Mouse (Mus musculus) CD4-positive, CD25-positive, alpha-beta regulatory T cell, adult 4 months (primary cell): Measurements from ENCODE around the gene 4930426L09Rik. TPM values are rescaled to one million over a fixed set of nuclear protein-coding genes. Genes with fewer than 3 reads are reported as not detected.

Source experiments
- ATAC-seq: one replicate; pipeline ENCODE4 v1.8.0; 2017
- polyA plus RNA-seq, 2 experiments: library from polyadenylated mRNA; unstranded; fragments of 100-300 nt; shearing (Covaris generic); gene quantifications; one replicate each; pipeline ENCODE4 v1.2.1; 2017

4930426L09Rik gene
- polyA plus RNA-seq, 2 experiments from 2014 or later, result 0.30 to 0.57 TPM

- ATAC-seq, result no peak
Observed at GRCm38 (mm10) chr2:19016839-19017238, 18.7 kb downstream of the 4930426L09Rik start.

DNA sequence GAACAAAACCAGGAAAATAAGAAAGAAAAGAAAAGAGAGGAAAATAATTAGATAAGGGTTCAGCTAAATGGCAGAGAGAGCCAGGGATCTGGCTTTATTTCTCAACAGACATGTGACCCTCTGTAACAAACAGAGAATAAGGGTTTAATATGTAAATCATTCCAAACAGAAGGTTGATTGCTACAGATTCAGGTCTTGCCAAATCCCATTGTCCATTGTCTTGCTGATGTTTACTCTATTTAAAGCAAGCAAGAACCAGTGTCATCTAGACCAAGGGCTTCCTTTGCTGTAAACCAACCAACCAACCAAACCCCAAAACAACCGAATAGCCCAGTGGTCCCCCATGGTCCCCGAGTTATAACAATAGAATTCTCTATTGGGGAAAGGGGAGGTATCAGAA lies 19.9 kb downstream of the 4930426L09Rik start:
- no peak for ATAC-seq

- no peak for ATAC-seq
Observed at GRCm38 (mm10) chr2:19024807-19025206, 26.7 kb downstream of the 4930426L09Rik start.

GRCm38 (mm10) chr2:19037430-19037829 lies 39.3 kb downstream of the 4930426L09Rik start:
- ATAC-seq, result no peak

DNA sequence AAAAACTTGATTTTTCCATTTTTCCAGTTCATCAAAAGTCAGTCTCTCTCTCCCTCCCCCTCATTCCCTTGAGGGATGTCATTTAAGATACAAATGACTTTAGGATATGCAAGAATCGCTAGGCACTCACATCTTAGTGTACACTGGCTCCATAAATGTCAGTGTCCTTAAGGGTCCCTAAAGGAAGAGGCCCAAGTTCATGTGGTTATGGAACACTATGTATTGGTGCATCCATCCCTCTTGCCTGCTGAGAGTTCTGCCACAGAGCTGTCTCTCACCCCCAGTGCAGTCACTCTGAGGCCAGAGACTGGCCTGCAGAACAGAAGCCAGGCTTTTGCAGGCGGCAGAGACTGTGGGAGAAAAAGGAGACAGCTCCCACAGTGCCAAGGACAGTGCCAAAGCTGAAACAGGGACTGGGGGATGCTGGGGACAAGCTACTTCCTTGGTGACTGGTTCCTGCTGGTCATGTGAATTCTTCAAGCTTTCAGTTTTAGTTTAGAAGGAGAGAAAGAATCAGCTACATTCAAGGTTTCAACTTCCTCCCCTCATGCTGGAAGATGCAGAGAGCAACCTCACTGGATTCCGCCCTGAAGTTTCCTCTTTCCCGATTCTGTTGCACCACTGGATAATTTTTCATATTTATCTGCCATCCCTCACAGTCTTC lies 39.9 kb downstream of the 4930426L09Rik start:
- peak; percentile 71 for ATAC-seq

DNA sequence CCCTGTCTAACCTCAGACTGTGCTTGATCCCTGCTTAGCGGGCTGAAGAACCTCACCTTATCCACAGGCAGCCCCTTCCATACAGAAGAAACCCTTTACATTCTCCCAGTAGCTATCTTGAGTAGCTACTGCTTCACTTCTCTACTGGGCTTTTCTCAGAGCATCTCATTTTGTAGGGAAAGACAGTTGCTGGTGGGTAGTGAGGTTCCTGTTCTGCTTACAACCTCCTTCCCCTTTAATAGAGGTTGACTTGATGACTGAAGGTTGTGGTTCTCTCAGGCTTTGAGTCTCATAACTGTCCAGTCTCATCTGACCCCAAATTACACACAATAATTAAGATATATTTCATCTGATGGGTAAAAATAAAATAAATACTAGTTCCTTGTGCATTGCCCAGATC lies 50.1 kb downstream of the 4930426L09Rik start:
- no peak for ATAC-seq

DNA sequence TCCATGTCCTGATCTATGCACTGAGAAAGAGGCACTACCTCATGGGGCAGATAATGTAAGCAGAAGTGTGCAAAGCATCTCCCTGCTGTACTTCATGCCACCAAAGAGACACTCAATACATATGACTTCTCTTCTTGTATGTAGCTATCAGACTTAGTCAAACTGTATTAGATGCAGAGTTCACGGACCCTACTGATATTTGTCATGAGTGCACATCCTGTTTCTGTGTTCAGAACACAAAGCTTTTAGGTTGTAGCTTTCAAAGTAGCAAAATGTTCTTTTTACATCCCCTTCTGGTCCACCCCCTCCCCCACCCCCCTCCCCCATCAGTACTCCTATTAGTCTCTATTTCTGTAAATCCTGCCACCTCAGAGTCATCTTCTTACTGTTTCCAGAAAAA lies 51.2 kb downstream of the 4930426L09Rik start:
- peak; percentile 57 for ATAC-seq

Other genes with a start within 250 kb of the 4930426L09Rik start
- 10 to 100 TPM; 23.7 to 25.2 TPM for gene Pip4k2a, start 217 bp upstream of the 4930426L09Rik start, polyA plus RNA-seq
- 1 to 10 TPM; 3.0 to 3.9 TPM for gene Armc3, start 201.0 kb downstream of the 4930426L09Rik start, polyA plus RNA-seq